Mouse (Mus musculus) bone marrow, adult 2 months (tissue): ENCODE data around the gene Dusp10. TPM values are rescaled to one million over a fixed set of nuclear protein-coding genes. Genes with fewer than 3 reads are reported as not detected.

ENCODE experiments used
- H3K27ac ChIP-seq: fragments of 200-500 bp; 2 replicates; pipeline ENCODE4 v1.5.1; 2012; ENCODE audit warnings: low read depth, mild to moderate bottlenecking, control low read depth, inconsistent platforms, low read length; ENCODE audit not compliant: control insufficient read depth, poor library complexity, insufficient read depth
- H3K4me1 ChIP-seq: fragments of 200-500 bp; 2 replicates; pipeline ENCODE4 v1.6.1; 2011; ENCODE audit warnings: low read length; ENCODE audit not compliant: control insufficient read depth, insufficient read depth
- H3K4me3 ChIP-seq: fragments of 200-500 bp; replicated peaks from 2 replicates; pipeline ENCODE3; 2011; ENCODE audit warnings: mild to moderate bottlenecking, low read depth, low read length, control low read depth; ENCODE audit not compliant: control insufficient read depth
- CTCF ChIP-seq: fragments of 200-500 bp; IDR thresholded peaks from 2 replicates; pipeline ENCODE4 v1.5.1; 2011; ENCODE audit warnings: low read length, control low read depth; ENCODE audit not compliant: control insufficient read depth, insufficient read depth
- POLR2A ChIP-seq: fragments of 200-500 bp; IDR thresholded peaks from 2 replicates; pipeline ENCODE4 v1.6.1; 2011; ENCODE audit warnings: low read depth, mild to moderate bottlenecking, control low read depth, low read length, borderline replicate concordance; ENCODE audit not compliant: control insufficient read depth
- WGBS: fragments of 180-500 bp; shearing (Covaris S2); methylation state at CpG from one replicate; pipeline ENCODE4 v1.1.7; 2018; 5-methylcytosine and 5-hydroxymethylcytosine counted together
- polyA plus RNA-seq: library from polyadenylated mRNA; stranded (reverse); fragments of >200 nt; gene quantifications from 2 replicates; pipeline ENCODE4 v1.2.4, GENCODE M21; 2011; ENCODE audit warnings: low replicate concordance; ENCODE audit not compliant: missing spikeins, insufficient read depth, insufficient read length

The Dusp10 gene
- polyA plus RNA-seq, 1 experiment = 7.9 TPM

- 72% methylated on average over 2 of the region's 2 CpGs for WGBS
- TF ChIP-seq CTCF (no peak), POLR2A (no peak)
- H3K4me1 ChIP-seq = no peaks in the 10 kb centered on the region; the same call in 1 of the 2 replicates
- H3K27ac ChIP-seq = no peak overlapping the region
- no peak overlapping the region for H3K4me3 ChIP-seq
Measured at GRCm38 (mm10) chr1:184004311-184004710, 8.8 kb upstream of the Dusp10 start.

- H3K4me1 ChIP-seq = no peaks in the 10 kb centered on the region; the same call in 1 of the 2 replicates
- TF ChIP-seq CTCF (no peak), POLR2A (no peak)
- H3K4me3 ChIP-seq = no peak overlapping the region
- no peak overlapping the region for H3K27ac ChIP-seq
- WGBS = 3% methylated on average over 6 of the region's 6 CpGs
Measured at GRCm38 (mm10) chr1:184005315-184006058, 7.6 kb upstream of the Dusp10 start.

- H3K27ac ChIP-seq = no peak overlapping the region
- no peak for TF ChIP-seq CTCF
- no peak for TF ChIP-seq POLR2A
- H3K4me3 ChIP-seq = no peak overlapping the region
- H3K4me1 ChIP-seq = no peaks in the 10 kb centered on the region; the same call in 1 of the 2 replicates
Measured at GRCm38 (mm10) chr1:184006086-184006485, 7.0 kb upstream of the Dusp10 start.

GRCm38 (mm10) chr1:184011311-184011710 lies 1.8 kb upstream of the Dusp10 start:
- no peaks in the 10 kb centered on the region; the same call in 1 of the 2 replicates for H3K4me1 ChIP-seq
- no peak for TF ChIP-seq POLR2A
- TF ChIP-seq CTCF = no peak
- WGBS = 85% methylated on average over 6 of the region's 6 CpGs
- no peak overlapping the region for H3K27ac ChIP-seq
- H3K4me3 ChIP-seq = no peak overlapping the region

GRCm38 (mm10) chr1:184014091-184014490 lies 989 bp downstream of the Dusp10 start:
- Histone ChIP-seq H3K27ac (no peak overlapping the region), H3K4me3 (no peak overlapping the region), H3K4me1 (no peaks in the 10 kb centered on the region; the same call in 1 of the 2 replicates)
- 2% methylated on average over 3 of the region's 3 CpGs for WGBS
- TF ChIP-seq CTCF = no peak
- TF ChIP-seq POLR2A = no peak

- TF ChIP-seq POLR2A = no peak
- TF ChIP-seq CTCF = no peak
- H3K4me3 ChIP-seq = no peak overlapping the region
- no peaks in the 10 kb centered on the region; the same call in 1 of the 2 replicates for H3K4me1 ChIP-seq
- no peak overlapping the region for H3K27ac ChIP-seq
- WGBS = 59% methylated on average over 10 of the region's 10 CpGs
Measured at GRCm38 (mm10) chr1:184015995-184016730, 3.1 kb downstream of the Dusp10 start.

GRCm38 (mm10) chr1:184017606-184018005 lies 4.5 kb downstream of the Dusp10 start:
- no peak for TF ChIP-seq CTCF
- TF ChIP-seq POLR2A = no peak
- H3K4me1 ChIP-seq = no peaks in the 10 kb centered on the region; the same call in 1 of the 2 replicates
- H3K27ac ChIP-seq = no peak overlapping the region
- no peak overlapping the region for H3K4me3 ChIP-seq
- WGBS = 72% methylated on average over 2 of the region's 2 CpGs

- WGBS = 75% methylated on average over 6 of the region's 6 CpGs
- H3K4me3 ChIP-seq = no peak overlapping the region
- no peaks in the 10 kb centered on the region for H3K4me1 ChIP-seq
- H3K27ac ChIP-seq = no peak overlapping the region
- TF ChIP-seq CTCF (no peak), POLR2A (no peak)
Measured at GRCm38 (mm10) chr1:184019042-184019721, 6.1 kb downstream of the Dusp10 start.
